Mouse (Mus musculus) MEL (cell line): Measurements from ENCODE around the gene Ccm2.

ENCODE experiments used
- E2F4 ChIP-seq: IDR thresholded peaks from 2 replicates; pipeline ENCODE4 v1.6.1; 2011; ENCODE audit warnings: low read depth, low read length, improper control_type of control experiment, borderline replicate concordance
- ELF1 ChIP-seq: IDR thresholded peaks from 2 replicates; pipeline ENCODE4 v1.6.1; 2014; ENCODE audit warnings: low read depth, mild to moderate bottlenecking, inconsistent platforms, low read length, improper control_type of control experiment, moderate library complexity
- GATA1 ChIP-seq: IDR thresholded peaks from 2 replicates; pipeline ENCODE4 v1.6.1; 2011; ENCODE audit warnings: low read depth, low read length, improper control_type of control experiment
- MXI1 ChIP-seq: IDR thresholded peaks from 2 replicates; pipeline ENCODE4 v1.6.1; 2011; ENCODE audit warnings: mild to moderate bottlenecking, low read depth, low read length, improper control_type of control experiment
- NELFE ChIP-seq: IDR thresholded peaks from 2 replicates; pipeline ENCODE4 v1.6.1; 2011; ENCODE audit warnings: low read depth, low read length, improper control_type of control experiment
- POLR2A ChIP-seq, 2 experiments: IDR thresholded peaks; 2 replicates each; pipeline ENCODE4 v1.6.1; 2011 to 2012; ENCODE audit warnings: low read length in 2 of 2, mild to moderate bottlenecking in 2 of 2, control low read depth in 1 of 2, improper control_type of control experiment in 1 of 2, low read depth in 1 of 2, moderate library complexity in 1 of 2; ENCODE audit not compliant: control insufficient read depth in 1 of 2, insufficient read depth in 1 of 2, poor library complexity in 1 of 2
- RCOR1 ChIP-seq: IDR thresholded peaks from 2 replicates; pipeline ENCODE4 v1.6.1; 2012; ENCODE audit warnings: low read depth, mild to moderate bottlenecking, inconsistent platforms, low read length, improper control_type of control experiment
- UBTF ChIP-seq: IDR thresholded peaks from 2 replicates; pipeline ENCODE4 v1.6.1; 2012; ENCODE audit warnings: low read depth, mild to moderate bottlenecking, inconsistent platforms, low read length, improper control_type of control experiment, moderate library complexity, borderline replicate concordance; ENCODE audit not compliant: insufficient read depth
- ZC3H11A ChIP-seq: IDR thresholded peaks from 2 replicates; pipeline ENCODE4 v1.6.1; 2012; ENCODE audit warnings: low read depth, mild to moderate bottlenecking, inconsistent platforms, low read length, improper control_type of control experiment
- ZNF384 ChIP-seq: IDR thresholded peaks from 2 replicates; pipeline ENCODE4 v1.6.1; 2012; ENCODE audit warnings: low read depth, mild to moderate bottlenecking, inconsistent platforms, low read length, improper control_type of control experiment

DNA sequence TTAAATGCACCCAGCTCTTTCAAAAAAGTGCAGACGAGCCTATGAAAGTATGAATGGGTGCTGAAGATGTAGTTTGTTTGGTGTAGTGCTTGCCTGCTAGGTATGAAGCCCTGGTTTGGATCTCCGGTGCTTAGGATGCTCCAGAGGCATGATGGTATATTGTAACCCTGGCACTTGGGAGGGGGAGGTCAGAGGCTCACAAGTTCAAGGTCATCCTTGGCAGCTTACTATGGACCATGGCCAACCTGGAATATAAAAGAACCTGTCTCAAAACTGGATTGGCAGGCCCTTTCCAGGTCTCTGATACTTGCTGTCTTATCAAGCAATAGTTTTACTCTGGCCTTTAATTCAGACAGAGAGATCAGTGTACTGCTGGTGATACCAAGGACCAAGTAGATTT lies 3.1 kb downstream of the Ccm2 start:
- TF ChIP-seq RCOR1 (no peak), E2F4 (no peak), ELF1 (no peak), NELFE (no peak), POLR2A (IDR thresholded peaks at IDR 0.05; ENCODE audit: control insufficient read depth in 1 of 2, insufficient read depth in 1 of 2, low read depth in 1 of 2, low read length in 2 of 2, poor library complexity in 1 of 2) (no peak), ZC3H11A (no peak), MXI1 (no peak), ZNF384 (no peak), UBTF (no peak), GATA1 (no peak)
